Comparison of ENCODE assay signal across 11 mouse cellular contexts in the genomic region with DNA sequence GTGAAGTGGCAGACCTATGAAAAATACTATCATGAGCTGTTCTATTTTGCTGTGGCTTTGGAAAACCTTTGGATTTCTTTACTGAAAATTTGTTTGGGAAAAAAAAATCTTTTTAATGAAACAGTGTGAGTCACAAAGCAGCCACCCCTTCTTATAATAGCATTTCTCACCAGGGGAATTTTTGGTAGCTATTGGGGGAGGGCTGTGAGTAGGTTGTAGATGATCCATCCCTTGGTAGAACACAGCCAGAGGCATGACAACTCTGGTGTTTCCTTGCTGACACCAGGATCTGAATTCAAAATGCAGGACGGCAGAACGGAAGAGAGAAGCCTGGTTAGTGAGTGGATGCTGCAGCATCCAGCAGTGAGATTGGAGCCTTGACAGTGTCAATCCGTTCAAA.
"Had no signal": no experiment of that assay in that cellular context is flagged by ENCODE, and none has a peak within 500 bp of the region (broad histone marks: within the 10 kb centered on the region; RNA-seq: fewer than 3 reads in every experiment).

No protein-coding gene starts in this region.

- H3K27ac ChIP-seq: limb, embryonic 10.5 days; liver, embryonic 15.5 days; midbrain, embryonic 13.5 days; neural tube, embryonic 12.5 days; stomach, embryonic 15.5 days had no signal

- DNase-seq: kidney, adult 8-10 months; kidney, postnatal 25 days; lung, adult 2 months; lung, postnatal 36 days; thymus, adult 2 months; thymus, postnatal 25 days had no signal

- H3K4me3 ChIP-seq: limb, embryonic 10.5 days; liver, embryonic 15.5 days; midbrain, embryonic 13.5 days; neural tube, embryonic 12.5 days; stomach, embryonic 15.5 days had no signal
